Mouse (Mus musculus) thymus, adult 2 months (tissue): ENCODE data around the gene Fgf11. TPM values are rescaled to one million over a fixed set of nuclear protein-coding genes. Genes with fewer than 3 reads are reported as not detected.

Source experiments
- DNase-seq: peaks from one replicate; pipeline ENCODE4 v3.0.0; 2021
- H3K27ac ChIP-seq: fragments of 200-500 bp; 2 replicates; pipeline ENCODE4 v1.5.1; 2012; ENCODE audit warnings: low read length, control low read depth; ENCODE audit not compliant: control insufficient read depth, insufficient read depth
- H3K27me3 ChIP-seq: fragments of 200-500 bp; 2 replicates; pipeline ENCODE4 v1.6.1; 2012; ENCODE audit warnings: mild to moderate bottlenecking, low read length, moderate library complexity, mixed read lengths; ENCODE audit not compliant: control insufficient read depth, insufficient read depth
- H3K36me3 ChIP-seq: fragments of 200-500 bp; 2 replicates; pipeline ENCODE4 v1.6.1; 2012; ENCODE audit warnings: mild to moderate bottlenecking, low read length, moderate library complexity; ENCODE audit not compliant: control insufficient read depth, insufficient read depth
- H3K4me1 ChIP-seq: fragments of 200-500 bp; replicated peaks from 2 replicates; pipeline ENCODE4 v1.6.1; 2012; ENCODE audit warnings: low read length; ENCODE audit not compliant: control insufficient read depth, insufficient read depth
- H3K4me3 ChIP-seq: fragments of 200-500 bp; 2 replicates; pipeline ENCODE4 v1.5.1; 2012; ENCODE audit warnings: mild to moderate bottlenecking, low read length, control low read depth, moderate library complexity; ENCODE audit not compliant: control insufficient read depth, insufficient read depth
- CTCF ChIP-seq: fragments of 200-500 bp; IDR thresholded peaks from 2 replicates; pipeline ENCODE4 v1.5.1; 2012; ENCODE audit warnings: mild to moderate bottlenecking, control low read depth, low read length, moderate library complexity, borderline replicate concordance; ENCODE audit not compliant: control insufficient read depth, poor library complexity, insufficient read depth; ENCODE audit errors: extremely low read depth
- POLR2A ChIP-seq: fragments of 200-500 bp; IDR thresholded peaks from 2 replicates; pipeline ENCODE4 v1.6.1; 2012; ENCODE audit warnings: mild to moderate bottlenecking, low read length, control low read depth, moderate library complexity; ENCODE audit not compliant: control insufficient read depth, poor library complexity, insufficient read depth; ENCODE audit errors: extremely low read depth
- WGBS: fragments of 180-500 bp; shearing (Covaris S2); methylation state at CpG from one replicate; pipeline ENCODE4 v1.1.7; 2018; 5-methylcytosine and 5-hydroxymethylcytosine counted together
- polyA plus RNA-seq: library from polyadenylated mRNA; depleted of rRNA; stranded (reverse); fragments of >200 nt; gene quantifications from 2 replicates; pipeline ENCODE4 v1.2.3, GENCODE M21; 2012

The Fgf11 gene
- polyA plus RNA-seq, 1 experiment: 2.4 TPM

DNA sequence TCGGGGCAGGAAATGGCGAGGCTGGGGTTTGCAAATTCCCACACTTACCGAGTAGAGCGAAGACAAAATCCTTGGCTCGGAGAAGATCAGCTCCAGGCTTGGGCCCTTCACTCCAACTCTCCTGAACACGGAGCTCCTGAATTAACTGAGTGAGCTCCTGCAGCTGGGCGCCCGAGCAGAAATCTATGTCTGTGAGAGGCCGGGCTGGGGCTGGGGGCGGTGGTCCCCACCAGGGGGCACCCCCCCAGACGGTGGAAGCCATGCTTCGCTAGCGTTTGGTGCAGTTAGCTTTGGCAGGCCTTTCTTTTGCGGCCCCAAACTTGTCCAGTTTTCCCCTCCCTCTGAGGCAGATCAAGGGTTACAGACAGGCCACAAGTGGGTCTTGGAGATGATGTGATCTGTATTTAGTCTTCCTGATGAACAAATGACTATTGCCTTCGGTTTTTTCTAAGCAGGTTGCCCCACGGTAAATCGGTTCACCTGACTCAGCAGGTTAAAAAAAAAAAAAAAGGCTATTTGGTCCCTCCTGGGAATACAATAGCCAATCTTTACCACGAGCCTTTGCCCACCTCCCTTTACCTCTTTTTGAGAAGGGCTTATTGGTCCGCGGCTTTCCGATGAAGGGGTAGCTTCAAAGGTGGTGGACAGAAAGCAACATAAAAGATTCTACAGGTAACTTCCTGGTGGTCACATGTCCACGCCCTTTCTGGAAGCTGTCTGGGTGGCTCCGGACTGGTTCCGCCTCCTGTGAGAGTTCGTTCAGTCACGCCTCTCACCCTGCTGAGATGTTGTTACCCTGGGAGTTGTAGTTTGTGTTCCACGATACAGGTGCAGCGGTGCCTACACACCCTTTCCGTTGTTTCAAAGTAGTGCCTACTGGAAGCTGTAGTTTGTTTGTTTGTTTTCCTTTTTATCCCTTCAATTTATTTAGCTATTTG lies 3.6 kb upstream of the Fgf11 start, which contains the start of gene Tmem102:
Gene Tmem102 (minus strand): TSS at position 653 of the 938 bp plus-strand sequence.
- no peak for DNase-seq
- H3K27me3 ChIP-seq: peaks cover 20% of the 10 kb centered on the region; the same call in 1 of the 2 replicates
- TF ChIP-seq CTCF: no peak
- no peak for TF ChIP-seq POLR2A
- H3K36me3 ChIP-seq: no peaks in the 10 kb centered on the region
- H3K4me1 ChIP-seq: peaks cover 34% of the 10 kb centered on the region
- H3K27ac ChIP-seq: no peak within 1 kb of the TSS
- 67% methylated on average over 29 of the region's 29 CpGs for WGBS
- no peak within 1 kb of the TSS for H3K4me3 ChIP-seq

GRCm38 (mm10) chr11:69804652-69804940 lies 2.9 kb upstream of the Fgf11 start:
- no peak for TF ChIP-seq CTCF
- TF ChIP-seq POLR2A: no peak
- peaks cover 20% of the 10 kb centered on the region; the same call in 1 of the 2 replicates for H3K27me3 ChIP-seq
- no peak overlapping the region for H3K27ac ChIP-seq
- no peak for DNase-seq
- H3K36me3 ChIP-seq: no peaks in the 10 kb centered on the region
- no peak overlapping the region for H3K4me3 ChIP-seq
- 59% methylated on average over 12 of the region's 12 CpGs for WGBS
- H3K4me1 ChIP-seq: peaks cover 36% of the 10 kb centered on the region

GRCm38 (mm10) chr11:69803786-69804651 lies 2.4 kb upstream of the Fgf11 start:
- DNase-seq: peak; percentile 78

DNA sequence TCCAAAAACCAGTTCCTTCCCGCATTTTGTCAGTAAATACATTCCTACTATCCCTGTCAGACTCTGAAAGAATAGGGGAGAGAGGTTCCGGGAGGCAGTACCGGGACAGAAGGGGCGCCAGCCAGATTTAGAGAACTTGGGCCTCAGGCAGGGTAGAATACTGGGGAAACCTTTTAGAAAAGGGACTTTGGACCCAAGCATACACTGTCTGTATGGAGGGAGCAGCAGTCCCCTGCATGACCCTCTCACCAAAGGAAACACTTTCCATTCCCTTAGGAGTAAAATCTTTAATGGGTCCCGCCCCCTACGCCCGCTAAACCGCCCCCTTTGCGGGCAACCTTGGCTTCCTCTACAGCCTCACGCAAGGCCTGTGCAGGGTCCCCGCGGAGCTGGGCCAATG lies 1.7 kb upstream of the Fgf11 start:
- H3K4me1 ChIP-seq: peaks cover 36% of the 10 kb centered on the region
- peaks cover 20% of the 10 kb centered on the region; the same call in 1 of the 2 replicates for H3K27me3 ChIP-seq
- no peak for TF ChIP-seq CTCF
- TF ChIP-seq POLR2A: no peak
- no peak overlapping the region for H3K27ac ChIP-seq
- WGBS: 8% methylated on average over 12 of the region's 12 CpGs
- H3K36me3 ChIP-seq: no peaks in the 10 kb centered on the region
- peak overlapping the region; percentile 33 for H3K4me3 ChIP-seq
- DNase-seq: no peak

More at GRCm38 (mm10) chr11:69803786-69804651, 2.4 kb upstream of the Fgf11 start:
- no peaks in the 10 kb centered on the region for H3K36me3 ChIP-seq
- H3K27ac ChIP-seq: no peak overlapping the region
- peak overlapping the region; percentile 33 for H3K4me3 ChIP-seq
- peaks cover 20% of the 10 kb centered on the region; the same call in 1 of the 2 replicates for H3K27me3 ChIP-seq
- H3K4me1 ChIP-seq: peaks cover 36% of the 10 kb centered on the region
- 6% methylated on average over 60 of the region's 60 CpGs for WGBS
- TF ChIP-seq POLR2A (no peak), CTCF (peak; percentile 94)

DNA sequence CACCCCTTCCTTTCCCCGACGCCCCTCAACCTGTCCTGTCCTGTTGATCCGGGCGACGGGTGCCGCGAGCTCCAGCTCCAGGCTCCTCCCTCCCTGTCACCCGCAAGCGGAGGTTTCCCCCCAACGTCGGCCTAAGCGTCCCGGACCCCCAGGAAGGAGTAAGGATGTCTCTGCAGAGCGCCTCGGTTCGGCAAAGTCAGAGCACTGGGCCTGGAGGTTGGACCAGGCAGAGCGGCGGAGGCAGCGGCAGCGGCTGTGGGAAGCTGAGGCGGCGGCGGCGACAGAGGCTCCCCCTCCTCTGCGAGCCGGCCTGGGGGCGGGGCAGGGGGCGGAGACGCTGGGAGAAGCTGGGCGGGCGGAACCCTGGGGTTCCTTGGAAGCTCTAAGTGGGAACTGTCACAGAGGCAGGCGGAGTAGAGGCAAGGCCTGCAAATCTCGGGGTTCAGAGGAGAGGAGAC lies 1.0 kb upstream of the Fgf11 start:
- peaks cover 20% of the 10 kb centered on the region; the same call in 1 of the 2 replicates for H3K27me3 ChIP-seq
- peaks cover 36% of the 10 kb centered on the region for H3K4me1 ChIP-seq
- TF ChIP-seq POLR2A (no peak), CTCF (no peak)
- under 1% methylated on average over 33 of the region's 33 CpGs for WGBS
- H3K4me3 ChIP-seq: peak overlapping the region; percentile 50
- DNase-seq: peak; percentile 83
- H3K27ac ChIP-seq: no peak overlapping the region
- no peaks in the 10 kb centered on the region for H3K36me3 ChIP-seq
